In genomic region chr9:63711580-63712230, GRCm38 (mm10) we compare ENCODE assay signal across 11 mouse cellular contexts. TPM values are rescaled to one million over a fixed set of nuclear protein-coding genes. Genes with fewer than 3 reads are reported as not detected.
DNase-seq lines count a peak whose midpoint lies in the region; ATAC-seq and TF ChIP-seq lines count a peak whose summit lies in the region.
"Had no signal": no experiment of that assay in that cellular context is flagged by ENCODE, and none has a peak within 500 bp of the region (broad histone marks: within the 10 kb centered on the region; RNA-seq: fewer than 3 reads in every experiment).

No protein-coding gene starts in this region.

- no peak overlapping the region for H3K4me2 ChIP-seq in hindbrain, embryonic 12.5 days (replicated peaks)
- no peak overlapping the region for H3K4me2 ChIP-seq in midbrain, embryonic 13.5 days (replicated peaks)

- 56% methylated on average over 13 of the region's 13 CpGs for WGBS in kidney, adult 2 months
- WGBS in hindbrain, embryonic 12.5 days = 77% methylated on average over 13 of the region's 13 CpGs
- 84% methylated on average over 13 of the region's 13 CpGs for WGBS in midbrain, embryonic 13.5 days

- no peaks in the 10 kb centered on the region for H3K27me3 ChIP-seq in kidney, adult 2 months (replicated peaks; ENCODE audit: control insufficient read depth, insufficient read depth, low read length)
- H3K27me3 ChIP-seq in hindbrain, embryonic 12.5 days = no peaks in the 10 kb centered on the region
- no peaks in the 10 kb centered on the region for H3K27me3 ChIP-seq in midbrain, embryonic 13.5 days

- no peak for TF ChIP-seq POLR2A in kidney, adult 2 months (IDR thresholded peaks at IDR 0.05; ENCODE audit: low read depth, low read length)

- DNase-seq in kidney, adult 2 months = peak; percentile 69
- no peak for DNase-seq in kidney, adult 18-20 months
- peak; percentile 88 for DNase-seq in adrenal gland, adult 2 months
- peak; percentile 48 for DNase-seq in heart, postnatal 25 days (ENCODE audit: low spot score)
- peak; percentile 60 for DNase-seq in lung, postnatal 36 days
- DNase-seq in layer of hippocampus, adult 18-20 months (ENCODE audit: low spot score in 2 of 2) = no peak
- DNase-seq: cerebellum, adult 2 months; right cerebral cortex, postnatal 4 days had no signal

- H3K9ac ChIP-seq in hindbrain, embryonic 12.5 days = no peak overlapping the region
- no peak overlapping the region for H3K9ac ChIP-seq in midbrain, embryonic 13.5 days (replicated peaks)

- no peak for ATAC-seq in hindbrain, embryonic 12.5 days (ENCODE audit: low FRiP score)
- ATAC-seq in midbrain, embryonic 13.5 days = no peak
- ATAC-seq: intestine, postnatal 0 days had no signal

- no peak overlapping the region for H3K27ac ChIP-seq in kidney, adult 2 months (ENCODE audit: insufficient read depth, low read depth, low read length)
- H3K27ac ChIP-seq in hindbrain, embryonic 12.5 days = no peak overlapping the region
- H3K27ac ChIP-seq in midbrain, embryonic 13.5 days = no peak overlapping the region

- H3K4me3 ChIP-seq in kidney, adult 2 months (ENCODE audit: insufficient read depth, low read depth, low read length) = no peak overlapping the region
- H3K4me3 ChIP-seq in hindbrain, embryonic 12.5 days = no peak overlapping the region
- no peak overlapping the region for H3K4me3 ChIP-seq in midbrain, embryonic 13.5 days (replicated peaks)

- no peaks in the 10 kb centered on the region for H3K9me3 ChIP-seq in hindbrain, embryonic 12.5 days (replicated peaks)
- no peaks in the 10 kb centered on the region for H3K9me3 ChIP-seq in midbrain, embryonic 13.5 days

- peaks cover 36% of the 10 kb centered on the region for H3K4me1 ChIP-seq in kidney, adult 2 months (ENCODE audit: control insufficient read depth, insufficient read depth, low read length)
- peaks cover 26% of the 10 kb centered on the region for H3K4me1 ChIP-seq in hindbrain, embryonic 12.5 days
- H3K4me1 ChIP-seq in midbrain, embryonic 13.5 days (replicated peaks) = peaks cover 30% of the 10 kb centered on the region

- intact Hi-C loops in heart, postnatal 25 days (cut with DNase I) = no loop called here

- no peak for TF ChIP-seq CTCF in kidney, adult 2 months (conservative IDR thresholded peaks at IDR 0.05; ENCODE audit: insufficient read depth, insufficient read length, low read depth, low read length)

- no peaks in the 10 kb centered on the region for H3K36me3 ChIP-seq in kidney, adult 2 months (ENCODE audit: control insufficient read depth, insufficient read depth, low read length)
- peaks cover 10% of the 10 kb centered on the region; the same call in 1 of the 2 replicates for H3K36me3 ChIP-seq in hindbrain, embryonic 12.5 days
- peaks cover 5% of the 10 kb centered on the region; the same call in 1 of the 2 replicates for H3K36me3 ChIP-seq in midbrain, embryonic 13.5 days

RNA-seq across cellular contexts. Expression of gene Smad3, which starts 46.1 kb away (rescaled TPM):
- polyA plus RNA-seq in kidney, adult 2 months (2012; rRNA removed) = 33.5 and 37.0 TPM in 2 replicates
- total RNA-seq in adrenal gland, adult 2 months (2021) = 10 to 100 TPM; 30.4 to 33.7 TPM
- polyA plus RNA-seq in adrenal gland, adult 2 months (2012; rRNA removed) = 29.5 and 41.9 TPM in 2 replicates
- total RNA-seq in heart, postnatal 25 days (2021) = 10 to 100 TPM; 14.0 to 14.5 TPM
- 10 to 100 TPM; 58.2 to 62.5 TPM for total RNA-seq in layer of hippocampus, adult 18-20 months (2021)
- 24.1 and 25.4 TPM in 2 replicates for polyA plus RNA-seq in hindbrain, embryonic 12.5 days (2016; fragmentation: Nextera tagmentation; extraction: Ambion mirVana)
- polyA plus RNA-seq in midbrain, embryonic 13.5 days (2015; fragmentation: Nextera tagmentation; extraction: Ambion mirVana) = 10.1 and 11.6 TPM in 2 replicates

Comparison
In these comparisons a context has a peak if more than half of its experiments do, and no peak if none do; other contexts are left out.
1. DNase-seq: peak in kidney, adult 2 months (single experiment), adrenal gland, adult 2 months (single experiment), heart, postnatal 25 days (single experiment) and lung, postnatal 36 days (single experiment); none in kidney, adult 18-20 months (single experiment) and layer of hippocampus, adult 18-20 months (0 of 2).